ENCODE assay signal across 31 mouse cellular contexts in the genomic region with DNA sequence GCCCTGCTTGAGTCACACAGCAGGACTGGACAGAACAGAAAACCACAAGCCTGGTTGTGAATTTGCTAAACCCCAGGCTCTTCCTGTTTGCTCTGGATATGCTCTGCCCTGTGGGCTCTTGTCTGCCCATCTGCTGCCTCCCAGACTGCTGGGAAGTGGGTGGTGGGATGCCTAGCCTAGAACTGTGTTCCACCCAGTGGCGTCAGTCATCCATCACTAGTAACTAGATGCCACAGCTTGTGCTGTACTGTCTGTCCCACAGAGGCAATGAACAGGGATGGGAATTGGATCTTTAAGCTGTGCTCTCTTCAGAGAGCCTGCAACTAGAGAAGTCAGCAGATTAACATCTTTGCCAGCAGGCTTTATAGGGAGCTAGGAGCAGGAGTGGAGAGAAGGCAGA. TPM values are rescaled to one million over a fixed set of nuclear protein-coding genes. Genes with fewer than 3 reads are reported as not detected.
"Had no signal": no experiment of that assay in that cellular context is flagged by ENCODE, and none has a peak within 500 bp of the region (broad histone marks: within the 10 kb centered on the region; RNA-seq: fewer than 3 reads in every experiment).

No protein-coding gene starts in this region.

- DNase-seq: heart, adult 2 months; heart, postnatal 10 days; heart, postnatal 14 days; heart, postnatal 36 days; heart, postnatal 4 days; kidney, adult 11 months; kidney, adult 18-20 months; kidney, adult 8-10 months; kidney, adult 9 months; kidney, postnatal 10 days; kidney, postnatal 14 days; kidney, postnatal 25 days; kidney, postnatal 36 days; kidney, postnatal 4 days had no signal

- H3K4me1 ChIP-seq: heart, embryonic 12.5 days; heart, embryonic 13.5 days; heart, embryonic 15.5 days; hindbrain, embryonic 15.5 days had no signal

- H3K27me3 ChIP-seq: heart, embryonic 12.5 days; intestine, embryonic 15.5 days had no signal

- H3K4me3 ChIP-seq: heart, adult 2 months; heart, embryonic 10.5 days; heart, embryonic 12.5 days; heart, embryonic 13.5 days; heart, embryonic 15.5 days; hindbrain, embryonic 10.5 days; hindbrain, embryonic 12.5 days; hindbrain, embryonic 13.5 days; hindbrain, embryonic 15.5 days; intestine, embryonic 15.5 days; kidney, embryonic 15.5 days; left cerebral cortex, adult 2 months had no signal

- H3K27ac ChIP-seq: heart, adult 2 months; heart, embryonic 10.5 days; heart, embryonic 13.5 days; heart, embryonic 15.5 days; hindbrain, embryonic 10.5 days; hindbrain, embryonic 12.5 days; hindbrain, embryonic 13.5 days; hindbrain, embryonic 14.5 days; hindbrain, embryonic 15.5 days; hindbrain, postnatal 0 days; intestine, embryonic 15.5 days; kidney, embryonic 15.5 days; kidney, postnatal 0 days; left cerebral cortex, adult 2 months had no signal

- H3K36me3 ChIP-seq: heart, embryonic 10.5 days; heart, embryonic 12.5 days; heart, embryonic 13.5 days; heart, embryonic 15.5 days; hindbrain, embryonic 10.5 days; hindbrain, embryonic 12.5 days; hindbrain, embryonic 13.5 days; hindbrain, embryonic 15.5 days; intestine, embryonic 15.5 days; kidney, embryonic 15.5 days had no signal

RNA-seq across cellular contexts. Expression of gene Tmem132e, which starts 23.8 kb away (rescaled TPM):
- total RNA-seq: hematopoietic stem cell, adult 5-6 weeks had no signal
- polyA plus RNA-seq: heart, postnatal 0 days; inflammation-experienced regulatory T-cells, adult 6 months had no signal
